Mouse (Mus musculus) thymus, postnatal 14 days (tissue): ENCODE data around the gene Ces2a.

Source experiments
- DNase-seq: peaks from one replicate; pipeline ENCODE4 v3.0.0; 2021

Ces2a gene

DNA sequence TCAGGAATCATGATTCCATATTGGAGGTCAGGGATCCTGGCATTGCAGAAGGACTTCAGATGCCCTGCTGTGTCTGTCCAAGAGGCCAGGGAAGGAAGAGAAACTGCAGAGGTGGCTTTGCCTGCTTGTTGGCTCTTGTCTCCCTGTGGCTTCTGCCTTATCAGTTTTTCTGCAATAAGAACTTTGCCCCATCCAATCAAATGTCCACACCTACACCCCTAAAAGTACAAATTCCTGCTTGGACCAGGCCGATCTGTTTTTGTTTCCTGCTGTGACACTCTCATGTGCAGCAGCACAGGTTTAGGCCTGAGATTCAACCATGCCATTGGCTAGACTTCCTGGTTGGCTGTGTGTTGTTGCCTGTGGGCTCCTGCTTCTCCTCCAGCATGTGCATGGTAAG, at the start of gene Ces2a:
Gene Ces2a (plus strand): TSS at position 251 of the 400 bp plus-strand sequence.
- no peak for DNase-seq

- no peak for DNase-seq
These were observed 45.4 kb upstream of the Ces2a start for GRCm38 (mm10) chr8:104688433-104688832.

GRCm38 (mm10) chr8:104698556-104698955, 35.2 kb upstream of the Ces2a start:
- DNase-seq, result no peak

GRCm38 (mm10) chr8:104701900-104702299, 31.9 kb upstream of the Ces2a start:
- DNase-seq, result no peak

DNA sequence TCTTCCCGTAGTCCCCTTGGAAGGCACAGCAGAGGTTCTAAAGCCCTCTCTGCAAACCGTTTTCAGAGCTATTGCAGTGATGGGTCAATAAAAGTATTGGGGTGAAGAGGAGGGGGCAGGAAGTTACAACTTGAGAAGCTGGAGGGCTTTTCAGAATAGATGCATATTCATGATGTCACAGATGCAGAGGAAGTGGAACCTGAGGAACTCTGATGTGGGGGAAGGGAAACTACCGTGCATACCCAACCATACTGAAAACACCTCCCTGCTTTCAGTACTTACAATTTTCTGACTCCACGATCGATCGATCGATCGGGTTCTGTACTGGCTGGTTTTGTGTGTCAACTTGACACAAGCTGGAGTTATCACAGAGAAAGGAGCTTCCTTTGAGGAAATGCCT, 12.6 kb upstream of the Ces2a start:
- no peak for DNase-seq

- DNase-seq, result no peak
These were observed 2.4 kb upstream of the Ces2a start for GRCm38 (mm10) chr8:104731451-104731850.

DNA sequence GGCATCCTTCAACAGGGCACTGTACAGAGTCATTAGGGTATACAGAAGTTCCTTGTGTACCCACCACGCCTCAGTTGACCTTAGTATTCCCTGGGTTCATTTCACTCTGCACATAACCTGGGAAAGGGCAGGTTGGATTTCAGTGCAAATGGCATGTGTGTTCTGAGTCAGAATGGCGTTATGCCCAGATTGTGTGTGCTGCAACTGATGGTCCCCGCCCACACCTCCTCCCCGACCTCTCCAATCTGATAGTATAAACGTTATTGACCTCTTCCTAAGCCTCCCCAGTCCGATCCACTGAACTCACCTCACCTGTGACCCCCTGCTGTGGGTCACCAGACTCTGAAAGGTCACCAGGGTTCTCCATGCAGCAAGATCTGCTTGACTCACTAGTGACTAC, 1.8 kb upstream of the Ces2a start:
- DNase-seq, result no peak

GRCm38 (mm10) chr8:104742039-104742438, 8.2 kb downstream of the Ces2a start:
- DNase-seq, result no peak

GRCm38 (mm10) chr8:104743410-104743809, 9.6 kb downstream of the Ces2a start:
- DNase-seq, result no peak

DNA sequence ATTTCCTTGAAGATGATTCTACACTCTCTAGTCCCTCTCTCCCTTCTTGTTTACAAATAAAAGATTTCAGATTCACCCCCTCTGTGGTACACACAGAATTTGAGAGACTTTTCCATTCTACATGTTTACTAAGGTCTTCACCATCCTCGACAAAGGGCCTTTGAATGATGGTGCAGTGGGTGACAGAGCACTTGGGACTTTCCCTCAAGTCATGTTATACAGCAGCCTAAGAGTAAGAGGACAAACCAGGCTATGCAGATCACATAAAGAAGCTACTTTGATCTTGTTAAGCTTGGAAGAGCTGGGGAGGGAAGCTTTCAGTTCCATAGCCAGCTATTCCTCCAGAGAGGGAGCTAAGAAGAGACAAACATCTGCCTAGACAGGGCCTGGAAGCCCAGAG, 19.0 kb downstream of the Ces2a start:
- no peak for DNase-seq

DNA sequence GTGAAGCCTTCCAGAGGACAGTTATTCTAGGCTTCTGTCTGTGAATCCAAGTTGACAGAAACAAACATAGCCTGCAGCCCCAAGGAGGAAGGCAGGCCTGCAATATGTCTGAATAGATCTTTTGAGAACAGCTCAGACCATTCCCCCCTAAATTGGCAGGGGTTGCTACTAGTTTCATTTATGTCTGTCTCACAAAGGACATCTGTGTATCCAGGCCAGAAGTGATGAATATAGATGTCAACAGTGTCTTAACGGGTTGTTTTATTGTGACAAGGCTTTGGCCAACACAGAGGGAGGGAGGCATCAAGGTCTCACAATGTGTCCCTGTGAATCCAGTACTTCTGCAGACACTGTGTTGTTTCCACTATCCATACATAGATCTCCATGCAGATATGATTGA, 23.8 kb downstream of the Ces2a start:
- DNase-seq, result no peak

DNA sequence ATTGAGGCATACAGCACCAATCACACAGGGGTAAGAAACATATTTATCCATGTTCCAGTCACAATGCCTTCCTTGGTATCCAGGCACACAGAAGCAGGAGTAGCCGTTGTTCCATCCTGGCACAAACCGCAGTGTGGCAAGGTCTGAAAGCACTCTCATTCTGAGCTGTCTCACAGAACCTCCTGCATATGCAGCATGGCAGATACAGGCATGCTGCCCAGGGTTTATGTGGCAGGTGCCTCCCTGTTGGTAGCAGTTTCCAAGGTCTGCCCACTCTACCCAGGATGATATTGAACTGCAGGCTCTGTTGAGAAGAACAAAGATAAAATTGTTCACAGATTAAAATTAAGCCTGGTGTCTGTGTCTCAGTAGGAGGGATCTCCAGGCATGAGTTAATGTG, 24.4 kb downstream of the Ces2a start:
- no peak for DNase-seq

DNA sequence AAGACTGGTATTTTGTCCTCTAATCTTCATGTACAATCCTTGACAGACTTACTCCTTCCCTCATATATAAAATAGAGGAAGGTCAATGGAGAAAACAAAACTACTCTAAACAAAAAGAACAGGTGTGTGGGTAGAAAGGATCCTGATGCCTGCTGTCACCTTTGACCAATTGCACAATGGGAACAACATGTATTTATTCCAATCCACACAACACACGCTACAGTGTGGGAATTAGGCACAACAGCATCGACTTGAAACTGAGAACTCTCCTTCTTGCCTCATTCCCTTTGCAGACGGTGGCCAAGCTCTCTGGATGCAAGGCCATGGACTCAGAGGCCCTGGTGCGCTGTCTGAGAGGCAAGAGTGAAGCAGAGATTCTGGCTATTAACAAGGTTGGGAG, 27.3 kb downstream of the Ces2a start:
- DNase-seq, result no peak

- no peak for DNase-seq
These were observed 32.7 kb downstream of the Ces2a start for GRCm38 (mm10) chr8:104766485-104766884.

GRCm38 (mm10) chr8:104770365-104770764, 36.6 kb downstream of the Ces2a start:
- DNase-seq, result no peak

DNA sequence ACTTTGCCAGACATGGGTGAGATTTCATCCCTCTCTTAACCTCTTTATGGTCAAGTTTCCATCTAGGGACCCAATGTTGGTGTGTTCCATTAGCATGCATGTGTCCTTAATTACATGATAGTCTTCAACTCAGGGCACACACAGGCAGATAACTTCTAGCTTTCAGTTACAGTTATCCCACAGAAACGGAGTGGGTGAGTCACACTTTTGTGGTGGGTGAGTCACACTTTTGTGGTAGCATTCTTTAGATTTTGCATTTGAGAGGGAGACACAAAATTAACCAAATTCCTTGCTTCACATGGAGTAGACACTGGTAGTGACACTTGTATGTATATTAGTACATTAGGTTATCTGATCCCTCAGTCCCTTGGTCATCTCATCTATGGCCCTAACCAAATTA, 53.2 kb downstream of the Ces2a start:
- DNase-seq, result no peak

- DNase-seq, result no peak
These were observed 55.1 kb downstream of the Ces2a start for GRCm38 (mm10) chr8:104788929-104789328.

DNA sequence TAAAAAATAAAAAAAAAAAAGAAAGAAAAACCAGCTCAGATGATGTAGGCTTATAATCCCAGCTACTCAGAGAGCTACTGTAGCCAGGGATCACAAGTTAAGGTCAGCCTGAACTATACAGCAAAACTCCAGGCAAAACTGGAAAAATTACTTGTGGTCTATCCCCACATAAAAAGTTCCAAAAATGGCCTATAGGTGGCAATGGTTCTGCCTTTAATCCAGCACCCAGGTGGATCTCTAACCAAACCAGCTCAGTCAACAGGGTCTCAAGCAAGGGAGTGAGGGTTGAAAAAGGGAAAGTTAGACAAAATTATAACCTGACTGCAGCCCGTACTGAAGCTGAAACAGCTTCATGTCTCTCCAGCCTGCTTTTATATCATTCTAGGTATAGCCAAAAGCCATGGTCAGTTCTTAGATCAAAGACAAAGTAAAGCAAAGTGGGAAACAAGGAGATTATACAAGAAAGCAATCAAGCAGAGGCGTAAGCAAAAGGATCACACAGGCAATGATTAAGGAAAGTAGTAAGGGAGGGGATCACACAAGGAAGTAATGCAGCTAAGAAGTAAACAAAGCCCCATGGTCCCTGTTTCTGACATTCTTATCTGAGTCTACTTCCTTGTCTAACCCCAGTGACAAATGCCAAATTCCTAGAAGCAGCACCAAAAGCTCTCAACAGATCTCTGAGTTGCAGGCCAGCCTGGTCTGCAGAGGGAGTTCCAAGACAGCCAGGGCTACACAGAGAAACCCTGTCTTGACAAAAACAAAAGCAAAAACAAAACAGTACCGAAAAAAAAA, 56.3 kb downstream of the Ces2a start:
- peak; percentile 16 for DNase-seq
